Mouse (Mus musculus) lung, embryonic 14.5 days (tissue): ENCODE results near the gene Kif2c. TPM values are rescaled to one million over a fixed set of nuclear protein-coding genes. Genes with fewer than 3 reads are reported as not detected.

Source experiments
- ATAC-seq: fragments of 200-750 bp; cut with Nextera tagmentation; 2 replicates; pipeline ENCODE4 v1.8.0; 2017; ENCODE audit warnings: mild to moderate bottlenecking, moderate TSS enrichment, moderate library complexity; ENCODE audit not compliant: insufficient read depth
- DNase-seq: peaks from one replicate; pipeline ENCODE4 v3.0.0-alpha.2; 2015
- H3K27ac ChIP-seq: fragments of 300-500 bp; sonication (generic); 2 replicates; pipeline ENCODE4 v1.5.1; 2014; ENCODE audit warnings: low read depth, mild to moderate bottlenecking, moderate library complexity
- H3K27me3 ChIP-seq: fragments of 300-500 bp; sonication (generic); 2 replicates; pipeline ENCODE4 v1.6.1; 2014; ENCODE audit warnings: low read length, control low read depth; ENCODE audit not compliant: insufficient read depth
- H3K36me3 ChIP-seq: fragments of 300-500 bp; sonication (generic); 2 replicates; pipeline ENCODE4 v1.6.1; 2014; ENCODE audit warnings: control low read depth; ENCODE audit not compliant: insufficient read depth
- H3K4me1 ChIP-seq: fragments of 300-500 bp; sonication (generic); 2 replicates; pipeline ENCODE4 v1.6.1; 2014; ENCODE audit warnings: antibody characterized with exemption, control low read depth; ENCODE audit not compliant: insufficient read depth
- H3K4me2 ChIP-seq: fragments of 300-500 bp; sonication (generic); 2 replicates; pipeline ENCODE4 v1.6.1; 2014; ENCODE audit warnings: mild to moderate bottlenecking
- H3K4me3 ChIP-seq: fragments of 300-500 bp; sonication (generic); 2 replicates; pipeline ENCODE4 v1.5.1; 2014; ENCODE audit warnings: low read depth, low read length
- H3K9ac ChIP-seq: fragments of 300-500 bp; sonication (generic); 2 replicates; pipeline ENCODE4 v1.6.1; 2014
- H3K9me3 ChIP-seq: fragments of 300-500 bp; sonication (generic); 2 replicates; pipeline ENCODE4 v1.6.1; 2016; ENCODE audit warnings: low read depth, low read length, control low read depth
- CTCF ChIP-seq: IDR thresholded peaks from 2 replicates; pipeline ENCODE4 v1.5.1; 2016; ENCODE audit warnings: antibody characterized with exemption, low read depth
- WGBS: fragments of 180-500 bp; shearing (Covaris S2); extraction: QIAGEN DNeasy Blood & Tissue Kit; methylation state at CpG from one replicate; pipeline ENCODE4 v1.1.7; 2014; 5-methylcytosine and 5-hydroxymethylcytosine counted together
- microRNA-seq: library from miRNA; unstranded; fragments of <30 nt; microRNA quantifications from one replicate; pipeline ENCODE4, GENCODE M21; 2016; ENCODE audit warnings: borderline number of aligned reads
- polyA plus RNA-seq: library from polyadenylated mRNA; unstranded; fragments of >200 nt; fragmentation: Nextera tagmentation; extraction: Ambion mirVana; gene quantifications from 2 replicates; pipeline ENCODE4 v1.2.1, GENCODE M21; 2014

Kif2c gene
- polyA plus RNA-seq, 1 experiment from 2014 or later = 85.9 TPM

DNA sequence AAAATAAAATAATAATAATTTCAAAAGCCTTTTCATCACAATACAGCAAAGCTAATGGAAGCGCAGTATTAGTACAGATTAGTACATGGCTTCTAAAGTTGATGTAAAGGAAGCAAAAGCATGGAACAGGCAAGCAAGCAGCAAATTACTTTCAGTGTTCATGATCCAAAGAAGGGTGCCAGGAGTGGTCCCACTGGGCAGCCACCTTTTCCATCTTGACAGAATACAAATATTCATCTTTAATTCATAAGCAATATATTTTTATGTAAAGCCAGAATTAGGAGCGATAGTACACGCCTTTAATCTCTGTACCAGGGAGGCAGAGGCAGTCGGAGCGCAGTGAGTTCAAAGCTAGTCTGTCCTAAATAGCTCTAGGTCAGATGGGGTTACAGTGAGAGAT is 62.8 kb downstream of the Kif2c start:
- H3K9me3 ChIP-seq = no peaks in the 10 kb centered on the region
- H3K27me3 ChIP-seq = no peaks in the 10 kb centered on the region
- H3K9ac ChIP-seq = peak overlapping the region; percentile 70
- H3K27ac ChIP-seq = peak overlapping the region; percentile 96
- H3K4me3 ChIP-seq = peak overlapping the region; percentile 72
- DNase-seq (no peak), ATAC-seq (no peak)
- no peak for TF ChIP-seq CTCF
- H3K4me2 ChIP-seq = peak overlapping the region; percentile 100
- peaks cover 12% of the 10 kb centered on the region for H3K36me3 ChIP-seq
- WGBS = 64% methylated on average over 5 of the region's 5 CpGs
- peaks cover 3% of the 10 kb centered on the region for H3K4me1 ChIP-seq

DNA sequence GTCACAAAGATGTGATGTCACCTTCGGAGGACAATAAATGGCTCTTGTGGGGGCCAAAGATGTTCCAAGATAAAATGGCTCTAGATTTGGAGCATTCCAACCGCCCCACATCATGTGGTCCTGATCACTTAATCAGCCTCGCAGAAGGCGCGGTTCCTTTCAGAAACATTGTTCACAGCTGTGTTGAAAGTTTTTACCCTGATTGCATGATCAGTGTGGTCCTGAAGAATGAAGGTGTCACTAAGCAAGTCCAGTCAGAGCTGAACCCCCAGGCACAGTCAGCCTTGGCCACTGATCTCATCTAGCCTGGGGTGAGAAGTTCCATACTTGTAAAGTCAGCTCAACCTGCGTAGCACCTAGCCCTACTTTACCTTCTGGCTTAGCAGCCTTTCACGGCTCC is 64.5 kb downstream of the Kif2c start:
- TF ChIP-seq CTCF = no peak
- Histone ChIP-seq H3K9me3 (no peaks in the 10 kb centered on the region), H3K4me2 (no peak overlapping the region), H3K36me3 (peaks cover 28% of the 10 kb centered on the region), H3K27ac (no peak overlapping the region), H3K27me3 (no peaks in the 10 kb centered on the region), H3K9ac (no peak overlapping the region), H3K4me1 (no peaks in the 10 kb centered on the region; the same call in 1 of the 2 replicates), H3K4me3 (no peak overlapping the region)
- WGBS = 91% methylated on average over 7 of the region's 7 CpGs
- DNase-seq = no peak
- no peak for ATAC-seq

DNA sequence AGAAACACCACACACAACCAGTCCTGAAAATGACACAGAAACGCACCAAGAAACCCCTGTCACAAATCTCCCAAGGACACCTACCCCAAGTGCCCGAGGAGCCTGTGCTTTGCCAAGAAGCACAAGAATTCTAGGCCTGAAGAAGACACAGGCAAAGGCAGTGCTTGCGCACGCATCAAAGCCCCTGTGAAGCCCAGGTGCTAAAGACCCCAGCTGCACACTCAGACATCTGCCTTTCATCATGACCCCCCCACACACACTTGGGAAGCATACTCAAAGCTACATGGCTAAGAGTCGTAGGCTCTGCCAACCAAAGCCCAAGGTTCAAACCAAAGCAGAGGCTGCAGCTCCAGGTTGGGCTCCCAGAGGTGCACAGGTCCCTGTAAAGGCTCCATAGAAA is 66.8 kb downstream of the Kif2c start:
- no peak overlapping the region for H3K4me3 ChIP-seq
- H3K4me2 ChIP-seq = no peak overlapping the region
- H3K27me3 ChIP-seq = no peaks in the 10 kb centered on the region
- no peak for DNase-seq
- H3K9me3 ChIP-seq = no peaks in the 10 kb centered on the region
- H3K4me1 ChIP-seq = no peaks in the 10 kb centered on the region; the same call in 1 of the 2 replicates
- 85% methylated on average over 5 of the region's 5 CpGs for WGBS
- peaks cover 51% of the 10 kb centered on the region for H3K36me3 ChIP-seq
- H3K9ac ChIP-seq = no peak overlapping the region
- ATAC-seq = no peak
- TF ChIP-seq CTCF = no peak
- no peak overlapping the region for H3K27ac ChIP-seq

DNA sequence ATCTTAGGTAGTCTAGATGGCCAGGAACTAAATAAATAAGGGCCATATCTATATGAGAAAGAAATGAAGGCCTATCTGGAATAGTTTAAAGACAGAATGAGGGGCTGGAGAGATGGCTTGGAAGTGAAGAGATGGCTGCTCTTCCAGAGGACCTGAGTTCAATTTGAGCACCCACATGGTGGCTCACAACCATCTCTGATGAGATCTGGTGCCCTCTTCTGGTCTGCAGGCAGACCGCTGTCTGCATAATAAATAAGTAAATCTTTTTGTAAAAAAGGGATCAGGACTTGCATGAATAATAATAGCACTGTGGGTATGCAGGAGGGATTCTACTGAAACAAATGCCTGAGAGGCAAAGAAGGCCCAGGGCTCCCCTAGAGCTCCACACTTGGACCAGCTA is 69.2 kb downstream of the Kif2c start:
- ATAC-seq (no peak), DNase-seq (no peak)
- 92% methylated on average over 1 of the region's 1 CpGs for WGBS
- Histone ChIP-seq H3K36me3 (peaks cover 74% of the 10 kb centered on the region), H3K27ac (no peak overlapping the region), H3K4me3 (no peak overlapping the region), H3K4me2 (no peak overlapping the region), H3K27me3 (no peaks in the 10 kb centered on the region), H3K9ac (no peak overlapping the region), H3K9me3 (no peaks in the 10 kb centered on the region), H3K4me1 (no peaks in the 10 kb centered on the region)
- TF ChIP-seq CTCF = 0 out of 2 replicates have a peak, but pooled peaks have one; percentile 6

DNA sequence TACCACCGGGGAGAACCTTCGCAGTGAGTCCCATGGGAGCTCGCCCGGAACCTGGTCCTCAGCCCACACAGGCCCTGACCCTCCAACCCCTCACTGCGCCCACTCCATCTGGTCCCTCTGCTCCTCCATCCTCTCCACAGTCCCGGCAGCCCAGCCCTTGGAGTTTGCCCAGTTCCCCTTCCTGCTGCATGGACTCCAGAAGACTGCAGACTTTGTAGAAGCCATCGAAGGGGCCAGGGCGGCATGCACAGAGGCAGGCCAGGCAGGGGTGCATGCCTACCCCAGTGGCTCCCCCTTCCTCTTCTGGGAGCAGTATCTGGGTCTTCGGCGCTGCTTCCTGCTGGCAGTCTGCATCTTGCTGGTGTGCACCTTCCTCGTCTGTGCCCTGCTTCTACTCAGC is 71.5 kb downstream of the Kif2c start:
- Histone ChIP-seq H3K27me3 (no peaks in the 10 kb centered on the region), H3K4me2 (no peak overlapping the region), H3K4me3 (no peak overlapping the region), H3K4me1 (no peaks in the 10 kb centered on the region), H3K36me3 (peaks cover 95% of the 10 kb centered on the region), H3K9ac (no peak overlapping the region), H3K27ac (no peak overlapping the region), H3K9me3 (no peaks in the 10 kb centered on the region)
- TF ChIP-seq CTCF = no peak
- DNase-seq (no peak), ATAC-seq (no peak)
- WGBS = 92% methylated on average over 11 of the region's 11 CpGs

DNA sequence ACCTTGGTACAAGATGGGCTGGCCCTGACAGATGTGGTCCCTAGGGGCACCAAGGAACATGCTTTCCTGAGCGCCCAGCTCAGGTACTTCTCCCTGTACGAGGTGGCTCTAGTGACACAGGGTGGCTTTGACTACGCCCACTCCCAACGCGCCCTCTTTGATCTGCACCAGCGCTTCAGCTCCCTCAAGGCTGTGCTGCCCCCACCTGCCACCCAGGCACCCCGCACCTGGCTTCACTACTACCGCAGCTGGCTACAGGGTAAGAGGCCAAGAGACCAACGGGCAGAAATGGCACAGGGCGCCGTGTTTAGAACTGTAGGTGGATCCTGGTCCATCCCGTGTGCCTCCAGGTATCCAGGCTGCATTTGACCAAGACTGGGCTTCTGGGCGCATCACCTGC is 72.2 kb downstream of the Kif2c start:
- no peaks in the 10 kb centered on the region for H3K4me1 ChIP-seq
- ATAC-seq (no peak), DNase-seq (no peak)
- H3K4me2 ChIP-seq = no peak overlapping the region
- no peak overlapping the region for H3K27ac ChIP-seq
- 86% methylated on average over 13 of the region's 13 CpGs for WGBS
- no peak for TF ChIP-seq CTCF
- H3K9me3 ChIP-seq = no peaks in the 10 kb centered on the region
- H3K36me3 ChIP-seq = peaks cover 93% of the 10 kb centered on the region
- no peaks in the 10 kb centered on the region for H3K27me3 ChIP-seq
- no peak overlapping the region for H3K9ac ChIP-seq
- H3K4me3 ChIP-seq = no peak overlapping the region

Small RNA genes within 50 kb of the gene (microRNA-seq; reads per million reads assigned to microRNA genes)
- not detected for gene Gm22398

Other genes starting within 250 kb of the Kif2c start
- 87.2 and 95.9 TPM in 2 replicates for gene Urod, start 188.2 kb downstream of the Kif2c start, polyA plus RNA-seq
- gene Hectd3, start 187.3 kb downstream of the Kif2c start, polyA plus RNA-seq = 7.9 and 9.1 TPM in 2 replicates
- 43.5 and 45.2 TPM in 2 replicates for gene Eif2b3, start 163.2 kb downstream of the Kif2c start, polyA plus RNA-seq
- gene Ptch2, start 86.6 kb downstream of the Kif2c start, polyA plus RNA-seq = 12.2 and 14.1 TPM in 2 replicates
- 6.7 and 7.6 TPM in 2 replicates for gene Btbd19, start 56.9 kb downstream of the Kif2c start, polyA plus RNA-seq
- gene Tctex1d4, start 55.8 kb downstream of the Kif2c start, polyA plus RNA-seq = not detected in 2 replicates
- 4.2 and 5.1 TPM in 2 replicates for gene Plk3, start 48.7 kb downstream of the Kif2c start, polyA plus RNA-seq
- gene Rps8, start 26.4 kb downstream of the Kif2c start, polyA plus RNA-seq = 1,312 and 1,358 TPM in 2 replicates
- 10.7 and 12.4 TPM in 2 replicates for gene Tmem53, start 69.3 kb upstream of the Kif2c start, polyA plus RNA-seq
- 0.18 and 0.43 TPM in 2 replicates for gene Armh1, start 69.5 kb upstream of the Kif2c start, polyA plus RNA-seq